Mouse (Mus musculus) spleen, adult 2 months (tissue): Measurements from ENCODE around the gene Tnrc6a.

Source experiments
- CTCF ChIP-seq: fragments of 200-500 bp; IDR thresholded peaks from 2 replicates; pipeline ENCODE4 v1.5.1; 2011; ENCODE audit warnings: mild to moderate bottlenecking, inconsistent platforms; ENCODE audit not compliant: insufficient read depth, insufficient read length, insufficient replicate concordance; ENCODE audit errors: extremely low read depth
- POLR2A ChIP-seq: fragments of 200-500 bp; IDR thresholded peaks from 2 replicates; pipeline ENCODE4 v1.6.1; 2011; ENCODE audit warnings: low read depth, low read length, inconsistent platforms

DNA sequence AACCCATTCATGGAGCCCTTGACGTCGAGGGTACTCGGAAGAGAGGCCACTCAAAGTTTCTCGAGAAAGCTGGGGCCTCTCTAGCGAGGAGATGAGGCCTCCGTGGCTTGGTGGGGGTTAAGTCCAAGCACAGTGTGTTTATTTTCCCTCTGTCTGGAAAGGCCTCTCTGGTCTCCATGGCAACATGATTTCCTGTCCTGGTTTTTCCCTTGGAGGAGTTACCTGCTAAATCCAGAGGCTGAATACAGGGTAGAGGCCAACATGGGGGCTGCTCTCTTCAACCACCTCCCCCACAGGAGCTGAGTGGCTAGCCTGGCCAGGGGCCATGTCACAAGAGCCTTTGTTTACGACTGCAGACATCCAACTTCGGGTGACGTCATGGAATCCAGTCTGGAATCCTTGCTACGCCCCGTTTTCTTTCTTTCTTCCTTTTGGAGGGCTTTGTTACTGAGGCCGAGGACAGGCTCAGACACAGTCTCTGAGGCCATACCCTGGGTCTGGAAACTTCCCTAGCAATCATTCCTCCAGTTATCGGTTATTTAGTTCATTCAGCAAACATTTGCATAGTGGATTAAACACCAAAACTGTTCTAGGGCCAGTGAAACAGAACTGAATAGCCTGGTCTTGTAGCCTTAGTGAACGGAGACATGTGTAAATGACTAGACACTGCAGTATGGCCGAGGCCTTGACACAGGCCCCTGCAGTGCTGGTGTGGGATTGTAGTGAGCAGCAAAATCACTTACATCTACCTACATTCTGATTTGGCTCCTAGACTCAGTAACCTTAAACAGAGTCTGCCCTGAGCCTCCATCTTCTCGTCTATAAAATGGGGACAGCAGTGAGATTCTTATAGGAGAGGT, 25.6 kb upstream of the Tnrc6a start:
- TF ChIP-seq CTCF (no peak), POLR2A (no peak)
